Mouse (Mus musculus): ENCODE data around the gene Adora1.

The Adora1 gene

DNA sequence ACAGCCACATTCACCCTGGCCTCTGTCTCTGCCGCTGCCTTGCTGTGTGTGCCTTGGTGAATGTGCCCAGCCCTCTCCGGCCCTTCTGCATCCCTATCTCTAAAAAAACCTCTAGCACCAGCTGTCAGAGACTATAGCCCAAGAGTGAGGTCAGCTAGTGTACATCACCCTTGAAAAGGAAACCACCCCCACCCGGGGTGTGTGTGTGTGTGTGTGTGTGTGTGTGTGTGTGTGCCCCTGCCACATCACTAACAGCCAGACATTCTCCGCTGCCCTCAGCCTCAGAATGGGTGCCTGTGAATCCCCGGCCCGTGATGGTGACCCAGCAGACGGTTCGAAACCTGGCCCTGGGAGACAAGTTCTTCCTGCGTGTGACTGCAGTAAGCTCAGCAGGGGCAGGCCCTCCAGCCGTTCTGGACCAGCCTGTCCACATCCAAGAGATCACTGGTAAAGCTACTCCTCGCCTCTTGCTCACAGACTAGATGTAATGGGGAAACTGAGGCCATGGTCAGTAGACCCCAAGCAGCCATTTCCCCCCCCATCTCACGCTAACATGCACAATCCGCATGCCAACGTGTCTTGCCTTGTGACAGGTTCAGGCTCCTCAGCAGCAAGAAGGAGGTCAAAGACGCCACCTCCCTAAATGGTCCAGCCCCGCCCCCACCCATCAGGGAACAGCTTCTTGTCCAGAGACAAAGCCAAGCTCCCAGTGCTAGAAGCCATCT lies 40.8 kb downstream of the Adora1 start:
- DNase-seq (ENCODE audit: low read depth, low spot score), result no peak

DNA sequence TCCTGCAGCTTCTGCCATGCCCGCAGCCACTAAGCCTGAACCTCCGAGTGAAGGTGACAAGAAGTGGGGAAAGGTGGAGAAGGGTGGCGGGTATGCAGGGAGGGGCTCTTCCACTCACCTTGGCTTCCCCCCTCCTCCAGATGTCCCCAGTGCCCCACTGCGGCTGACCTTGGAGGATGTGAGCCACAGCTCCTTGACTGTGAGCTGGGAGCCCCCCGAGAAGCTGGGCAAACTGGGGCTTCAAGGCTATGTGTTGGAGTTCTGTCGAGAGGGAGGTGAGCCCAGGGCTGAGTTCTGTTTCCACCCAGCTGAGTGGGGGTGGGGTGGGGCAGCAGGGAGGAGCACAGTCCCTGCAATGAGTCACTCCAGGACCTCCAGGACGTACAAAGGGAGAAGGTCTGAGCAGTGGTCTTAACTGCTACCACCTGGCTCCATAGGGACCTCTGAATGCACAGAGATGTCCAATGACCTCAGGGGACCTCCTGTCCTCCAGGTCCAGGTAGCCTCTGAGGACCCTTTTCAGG lies 41.5 kb downstream of the Adora1 start:
- no peak for DNase-seq (ENCODE audit: low read depth, low spot score)

DNA sequence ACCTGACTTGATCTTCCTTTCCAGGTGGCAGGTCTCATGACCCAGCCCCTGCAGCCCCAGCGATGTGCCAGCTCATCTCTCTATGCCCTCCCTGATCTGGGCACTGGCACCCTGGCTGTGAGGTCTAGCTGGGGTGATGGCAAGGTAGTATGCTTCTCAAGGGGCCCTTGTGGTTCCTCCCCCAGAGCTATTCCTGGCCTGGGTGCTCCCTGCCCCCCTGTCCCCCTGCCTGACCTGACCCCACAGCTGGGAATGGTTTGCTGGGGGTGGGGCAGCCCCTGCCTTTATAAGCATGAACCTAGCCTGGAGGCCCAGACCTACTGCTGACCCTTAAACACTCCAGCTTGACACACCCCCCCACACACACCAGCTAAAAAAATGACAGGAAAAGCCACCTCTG lies 42.1 kb downstream of the Adora1 start, which contains the start of gene Mybph:
Gene Mybph (plus strand): TSS at position 323 of the 400 bp plus-strand sequence.
- no peak for DNase-seq (ENCODE audit: low read depth, low spot score)

DNA sequence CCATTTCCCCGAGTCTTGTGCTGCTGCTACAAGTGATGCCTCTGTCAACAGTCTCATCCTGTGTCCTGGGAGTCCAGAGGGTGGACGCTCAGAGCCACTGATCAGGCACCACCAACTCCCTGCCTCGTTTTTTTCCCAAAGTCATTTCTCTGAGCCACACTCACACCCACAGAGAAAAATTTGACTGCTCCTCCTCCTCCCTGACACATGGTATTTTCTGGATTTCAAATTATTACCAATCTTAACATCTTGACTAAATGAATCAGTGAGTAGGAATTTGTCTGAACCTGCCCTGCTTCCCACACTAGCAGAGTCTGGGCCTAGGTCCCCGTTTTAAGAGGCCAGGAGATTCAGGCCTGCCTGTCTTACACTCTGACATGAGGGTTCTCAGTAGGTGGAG lies 43.2 kb downstream of the Adora1 start:
- no peak for DNase-seq (ENCODE audit: low read depth, low spot score)

DNA sequence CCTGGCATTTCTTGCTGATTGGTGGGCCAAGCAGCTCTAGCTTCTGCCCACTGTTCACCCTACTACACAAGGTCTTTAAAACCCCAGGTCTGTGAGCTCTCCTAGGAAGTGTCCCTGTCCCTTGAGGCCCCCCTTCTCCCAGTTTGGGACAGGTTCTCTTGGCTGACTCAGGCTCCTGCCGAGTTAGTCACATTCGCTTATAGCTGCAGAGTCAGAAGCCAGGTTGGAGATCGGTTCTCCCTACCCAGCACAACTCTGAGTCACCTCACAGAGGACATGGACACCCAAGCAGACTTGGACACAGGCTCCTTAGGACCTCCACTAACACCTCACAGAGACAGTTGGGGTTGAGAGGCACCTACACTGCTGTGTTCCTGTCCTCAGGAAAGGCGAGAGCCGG lies 44.0 kb downstream of the Adora1 start:
- DNase-seq (ENCODE audit: low read depth, low spot score), result no peak

DNA sequence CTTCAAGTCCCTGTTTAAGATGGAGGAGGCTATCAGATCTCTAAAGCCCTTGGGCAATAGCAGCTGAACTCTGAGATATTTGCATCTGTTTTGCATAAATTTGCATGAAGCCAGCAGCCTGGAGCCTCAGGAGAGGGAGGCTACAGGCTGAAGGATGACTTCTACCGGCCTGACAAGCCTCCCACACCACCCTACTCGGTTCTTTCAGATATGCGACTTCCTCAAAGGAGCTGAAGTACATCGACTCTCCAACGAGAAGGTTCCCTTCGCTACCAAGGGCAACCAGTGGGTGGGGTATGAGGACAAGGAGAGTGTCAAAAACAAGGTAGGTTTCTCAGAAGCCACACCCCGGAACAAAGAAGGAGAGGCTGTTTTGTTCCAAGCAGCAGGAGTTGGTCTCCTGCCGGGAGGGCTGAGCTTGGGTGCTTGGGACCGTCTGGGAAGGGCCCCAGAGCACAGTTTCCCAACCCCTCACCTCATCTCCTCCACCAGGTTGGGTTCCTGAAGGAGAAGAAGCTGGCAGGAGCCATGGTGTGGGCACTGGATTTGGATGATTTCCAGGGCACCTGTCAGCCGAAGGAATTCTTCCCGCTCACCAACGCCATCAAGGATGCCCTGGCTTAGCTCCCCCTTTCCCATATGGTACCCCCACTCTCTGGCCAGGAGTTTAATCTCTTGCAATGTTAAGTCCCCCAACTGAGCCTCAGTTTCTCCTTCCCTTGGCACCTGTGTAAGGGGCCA lies 46.1 kb downstream of the Adora1 start:
- DNase-seq (ENCODE audit: low read depth, low spot score), result peak; percentile 71

DNA sequence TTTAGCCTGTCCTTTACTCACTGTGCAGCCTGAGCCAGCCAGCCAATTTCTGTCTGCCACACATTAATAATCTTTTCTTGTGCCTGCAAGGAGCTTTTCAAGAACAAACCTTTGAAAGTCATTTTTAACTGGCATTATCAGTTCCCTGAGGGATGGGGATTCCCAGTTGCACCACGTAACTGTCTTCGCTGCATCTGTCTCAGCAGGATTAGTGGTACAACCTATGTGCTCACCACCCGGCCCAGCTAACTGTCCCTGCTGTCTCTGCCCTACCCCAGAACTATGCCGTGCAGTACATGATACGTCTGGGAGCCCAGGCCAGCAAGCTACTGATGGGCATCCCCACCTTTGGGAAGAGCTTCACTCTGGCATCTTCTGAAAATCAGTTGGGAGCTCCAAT lies 47.0 kb downstream of the Adora1 start:
- DNase-seq (ENCODE audit: low read depth, low spot score), result no peak

DNA sequence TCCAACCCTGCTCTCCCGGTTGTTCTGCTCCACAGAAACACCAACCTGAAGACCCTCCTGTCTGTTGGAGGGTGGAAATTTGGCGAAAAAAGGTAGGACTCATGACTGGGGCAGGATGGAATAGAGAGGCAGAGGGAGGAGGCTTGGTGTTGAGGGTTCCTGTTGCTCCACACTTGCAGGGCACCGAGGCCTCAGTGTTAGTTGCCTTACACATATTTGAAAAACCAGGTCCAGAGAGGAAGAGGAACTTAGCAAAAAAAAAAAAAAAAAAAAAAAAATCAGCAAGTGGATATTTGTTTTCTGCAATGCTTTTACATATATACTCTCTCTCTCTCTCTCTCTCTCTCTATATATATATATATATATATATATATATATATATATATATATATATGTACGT lies 51.1 kb downstream of the Adora1 start:
- DNase-seq (ENCODE audit: low read depth, low spot score), result no peak

DNA sequence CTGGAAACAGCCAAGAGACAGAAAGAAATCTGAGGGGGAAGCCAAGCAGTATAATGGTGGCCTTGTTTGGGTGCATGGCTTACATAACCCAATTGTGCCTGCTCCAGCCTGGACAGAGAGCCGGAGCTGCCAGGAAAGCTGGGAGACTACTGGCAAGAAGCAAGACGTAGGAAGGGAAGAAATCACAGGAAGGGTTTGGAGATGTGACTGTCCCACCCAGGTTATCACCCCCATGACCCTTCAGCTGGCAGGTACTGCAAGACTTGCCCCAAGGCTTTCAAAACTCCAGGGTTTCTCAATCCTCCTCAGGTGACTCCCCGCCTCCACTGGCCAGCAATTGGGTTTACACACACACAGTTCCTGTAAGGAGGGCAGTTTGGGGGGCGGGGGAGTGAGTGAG lies 53.2 kb downstream of the Adora1 start, which contains the start of gene Chil1:
Gene Chil1 (plus strand): TSS at position 152 of the 400 bp plus-strand sequence.
- DNase-seq (ENCODE audit: low read depth, low spot score), result no peak

DNA sequence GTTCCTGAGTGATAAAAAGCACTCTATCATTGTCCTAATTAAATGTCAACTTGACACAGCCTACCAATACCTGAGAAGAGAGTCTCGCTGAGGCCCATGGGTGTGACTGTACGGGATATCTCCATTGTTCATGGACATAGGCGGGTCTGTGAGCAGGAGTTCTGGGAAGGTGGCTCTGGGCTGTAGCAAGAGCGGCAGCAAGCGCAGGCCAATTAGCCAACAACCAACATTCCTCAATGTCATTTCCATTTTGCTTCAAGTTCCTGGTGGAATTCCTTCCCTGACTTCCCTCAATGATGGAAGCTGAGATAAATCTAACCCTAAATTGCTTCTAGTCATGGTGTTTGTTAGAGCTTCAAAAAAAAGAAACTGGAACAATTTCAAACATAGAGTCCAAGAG lies 57.3 kb downstream of the Adora1 start:
- no peak for DNase-seq (ENCODE audit: low read depth, low spot score)

DNA sequence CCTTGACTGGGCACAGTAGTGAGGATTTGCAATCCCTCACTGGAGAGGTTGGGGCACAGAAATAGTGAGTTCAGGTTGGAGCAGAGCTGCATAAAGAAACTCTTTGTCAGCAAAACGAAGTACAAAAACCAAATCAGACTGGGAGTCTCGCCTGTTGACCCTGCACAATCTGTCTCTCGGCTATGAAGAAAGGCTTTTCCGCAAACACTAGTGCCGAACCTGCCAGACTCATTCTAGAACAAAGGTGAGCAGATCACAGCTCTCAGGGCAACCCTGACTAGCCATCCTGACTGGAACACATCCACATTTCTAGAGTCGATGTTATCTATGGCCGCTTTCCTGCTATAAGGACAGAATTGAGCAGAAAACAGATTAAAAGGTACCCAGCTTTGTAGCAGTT lies 62.1 kb downstream of the Adora1 start:
- no peak for DNase-seq (ENCODE audit: low read depth, low spot score)

DNA sequence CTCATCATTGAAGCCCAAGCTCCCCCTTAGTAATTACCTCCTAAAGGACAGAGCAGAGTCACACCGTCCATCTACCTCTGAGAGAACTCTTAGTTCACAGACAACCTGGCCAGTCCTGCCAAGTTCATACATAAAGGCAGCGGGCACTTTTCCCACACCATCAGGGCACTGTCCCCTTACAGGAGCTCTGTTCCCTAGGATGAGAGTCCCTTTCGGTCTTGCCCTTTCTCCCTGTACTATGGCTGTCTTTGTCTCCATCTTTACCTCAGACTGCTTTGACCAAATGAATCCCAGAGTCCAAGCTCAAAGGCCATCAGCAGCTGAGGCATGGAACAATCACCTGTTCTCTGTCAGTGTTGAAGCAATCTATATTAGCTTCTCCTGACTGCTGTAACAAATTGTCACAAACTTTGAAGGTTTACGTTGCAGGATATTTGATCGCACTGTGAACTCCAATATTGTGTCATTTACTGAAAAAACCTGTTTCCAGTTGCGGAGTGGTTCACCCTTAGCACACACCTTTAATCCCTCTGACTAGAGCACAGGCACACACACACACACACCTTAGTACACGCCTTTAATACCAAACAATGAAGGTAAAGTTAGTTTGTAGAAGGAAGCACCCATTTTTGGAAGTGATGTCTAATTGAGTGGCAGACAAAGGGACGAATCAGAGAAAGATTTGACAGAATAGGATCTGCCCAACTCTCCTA lies 66.1 kb downstream of the Adora1 start:
- DNase-seq (ENCODE audit: low read depth, low spot score), result no peak

DNA sequence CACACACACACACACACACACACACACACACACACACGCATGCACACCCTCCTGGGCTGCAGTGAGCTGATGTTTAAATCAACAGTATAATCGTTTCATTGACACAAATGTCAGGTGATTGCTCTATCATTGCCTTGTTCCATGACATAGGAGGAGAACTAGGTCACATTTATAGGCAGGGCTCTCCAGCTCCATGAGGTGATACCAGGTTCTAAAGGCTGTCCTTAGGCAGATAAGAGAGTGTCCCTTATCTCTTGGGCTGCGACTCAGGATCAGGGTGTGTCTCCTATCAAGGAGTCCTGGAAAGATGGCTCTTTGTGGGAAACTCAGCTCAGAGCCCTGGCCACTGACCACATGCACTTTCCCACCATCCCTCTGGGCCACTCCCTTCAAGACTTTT lies 66.7 kb downstream of the Adora1 start:
- no peak for DNase-seq (ENCODE audit: low read depth, low spot score)

DNA sequence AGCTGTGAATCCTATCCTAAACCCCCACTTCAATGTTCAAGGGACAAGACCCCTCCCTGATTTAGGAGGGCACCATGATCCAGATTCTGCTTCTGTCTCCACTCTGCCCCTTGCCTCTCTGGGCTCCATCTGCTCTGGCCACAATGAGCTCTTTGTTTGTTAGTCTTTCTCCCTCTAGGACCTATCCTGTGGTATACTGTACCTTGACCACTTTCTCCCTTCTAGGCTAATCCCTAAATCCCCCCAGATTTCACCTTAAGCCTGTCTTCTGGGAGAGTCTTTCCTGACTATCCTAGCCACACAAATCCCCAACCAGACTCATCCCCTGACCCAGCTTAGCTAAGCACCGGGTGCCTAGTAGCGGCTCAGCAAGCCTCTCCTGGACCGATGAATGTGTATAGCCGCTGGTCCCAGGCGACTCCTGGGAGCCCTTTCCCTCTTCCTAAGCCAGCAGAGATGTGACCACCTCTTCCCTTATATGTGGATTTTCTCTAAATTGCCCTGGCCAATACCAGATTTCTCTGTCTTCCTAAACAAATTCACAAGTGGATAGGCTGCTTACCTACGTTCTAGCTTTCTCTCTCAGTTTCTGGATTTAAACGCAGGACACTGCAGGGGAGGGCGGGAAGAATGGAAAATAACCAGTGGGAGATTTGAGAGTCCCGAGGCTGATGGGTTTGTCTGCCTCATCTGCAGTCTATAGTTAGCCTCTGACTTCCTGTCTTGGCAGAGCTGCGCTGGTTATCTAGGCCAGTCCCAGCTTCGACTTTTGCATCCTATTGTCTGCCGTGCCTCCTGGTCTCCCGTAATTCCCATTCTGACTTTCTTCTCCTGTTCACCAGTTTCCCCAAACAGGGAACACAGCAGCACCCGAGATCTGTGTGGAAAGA lies 67.6 kb downstream of the Adora1 start:
- no peak for DNase-seq (ENCODE audit: low read depth, low spot score)

DNA sequence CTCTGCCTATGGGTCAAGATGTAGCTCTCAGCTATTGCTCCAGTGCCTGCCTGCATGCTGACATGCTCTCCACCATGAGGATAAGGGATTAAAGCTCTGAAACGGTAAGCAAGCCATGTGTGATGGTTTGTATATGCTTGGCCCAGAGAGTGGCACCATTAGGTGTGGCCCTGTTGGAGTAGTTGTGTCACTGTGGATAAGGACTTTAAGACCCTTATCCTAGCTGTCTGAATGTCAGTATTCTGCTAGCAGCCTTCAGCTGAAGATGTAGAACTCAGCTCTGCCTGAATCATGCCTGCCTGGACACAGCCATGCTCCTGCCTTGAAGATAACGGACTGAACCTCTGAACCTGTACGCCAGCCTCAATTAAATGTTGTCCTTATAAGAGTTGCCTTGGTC lies 68.7 kb downstream of the Adora1 start:
- no peak for DNase-seq (ENCODE audit: low read depth, low spot score)

DNA sequence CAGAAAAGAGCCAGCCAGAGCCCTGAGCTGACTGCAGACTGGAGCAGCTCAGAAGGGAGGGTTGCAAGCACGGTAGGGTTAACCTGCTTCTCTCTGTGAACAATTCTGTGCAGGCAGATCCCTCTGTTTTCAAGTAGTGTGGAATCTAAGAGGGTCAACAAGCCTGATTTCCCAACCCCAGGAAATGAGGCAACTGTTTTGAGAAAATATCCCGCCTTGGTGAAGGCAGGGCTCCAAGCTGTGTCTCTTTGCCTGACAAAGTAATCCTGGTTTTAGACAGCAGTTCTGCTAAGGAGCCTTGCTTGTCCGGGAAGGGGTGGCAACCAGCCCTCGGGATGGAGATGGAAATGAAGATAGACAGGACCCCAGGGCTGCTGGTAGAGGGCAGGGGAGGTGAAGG lies 70.8 kb downstream of the Adora1 start:
- DNase-seq (ENCODE audit: low read depth, low spot score), result no peak

DNA sequence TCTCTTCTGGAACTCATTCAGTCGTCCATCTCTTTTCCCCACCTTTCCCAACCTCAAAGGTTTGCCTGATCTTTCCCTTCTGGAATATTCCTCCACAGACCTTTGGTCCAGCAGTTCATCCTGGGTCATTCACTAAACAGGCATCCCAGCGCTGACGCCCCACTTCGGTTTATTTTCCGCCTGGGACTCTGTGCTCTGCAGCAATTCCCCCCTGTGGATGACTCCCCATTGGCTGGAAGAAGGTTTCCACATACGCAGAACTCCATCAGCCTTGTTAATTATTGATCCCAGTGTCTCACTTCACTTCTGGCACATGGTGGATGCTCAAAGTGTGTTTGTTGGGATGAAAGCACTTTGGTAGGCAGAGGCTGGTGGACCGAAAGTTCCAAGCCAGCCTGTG lies 71.8 kb downstream of the Adora1 start:
- DNase-seq (ENCODE audit: low read depth, low spot score), result no peak

DNA sequence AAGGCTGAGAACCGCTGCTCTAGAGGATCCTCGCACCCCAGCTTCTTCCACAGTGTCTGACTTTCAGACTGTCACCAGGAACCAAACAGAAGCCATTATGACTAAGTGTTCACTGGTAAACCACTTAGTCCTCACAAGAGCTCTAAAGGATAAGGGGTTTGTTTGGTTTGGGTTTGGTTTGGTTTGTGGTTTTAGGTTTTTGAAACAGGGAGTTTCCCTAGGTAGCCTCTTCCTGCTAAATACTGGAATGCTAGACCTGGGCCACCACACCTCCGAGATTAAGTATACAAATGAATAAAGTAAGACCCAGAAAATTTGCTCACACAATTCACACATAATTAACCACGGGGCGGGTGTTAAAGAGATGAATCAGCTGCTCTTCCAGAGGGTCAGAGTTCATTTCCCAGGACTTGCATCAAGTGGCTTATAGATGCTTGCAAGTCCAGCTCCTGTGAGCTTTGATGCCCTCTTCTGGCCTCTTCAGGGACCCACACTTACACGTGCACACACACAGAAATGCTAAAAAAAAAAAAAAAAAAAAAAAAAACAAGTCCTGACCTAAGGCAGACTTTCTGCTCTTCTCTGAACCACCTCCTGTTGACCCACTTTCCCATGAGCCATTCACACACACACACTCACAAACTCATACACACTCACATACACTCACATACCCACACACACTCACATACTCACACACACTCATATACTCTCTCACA lies 72.6 kb downstream of the Adora1 start:
- no peak for DNase-seq (ENCODE audit: low read depth, low spot score)

DNA sequence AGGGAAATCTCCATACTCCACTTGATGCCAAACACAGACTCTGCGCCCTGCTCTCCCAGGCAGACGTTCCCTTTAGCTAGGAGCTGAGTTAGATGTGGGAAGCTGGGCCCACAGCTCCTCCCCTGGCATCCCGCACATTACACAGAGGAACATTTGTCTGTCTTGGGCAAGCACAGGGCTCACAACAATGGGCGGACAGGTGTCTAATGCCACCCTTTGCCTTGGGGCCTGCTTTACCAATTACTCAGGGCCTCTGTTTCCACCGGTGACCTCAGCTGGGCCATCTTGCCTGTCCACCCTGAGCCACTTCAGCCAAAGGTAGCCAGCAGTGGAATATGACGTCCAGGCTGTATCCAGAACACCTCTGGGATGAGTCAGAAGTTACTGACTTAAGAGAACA lies 73.8 kb downstream of the Adora1 start:
- DNase-seq (ENCODE audit: low read depth, low spot score), result no peak

DNA sequence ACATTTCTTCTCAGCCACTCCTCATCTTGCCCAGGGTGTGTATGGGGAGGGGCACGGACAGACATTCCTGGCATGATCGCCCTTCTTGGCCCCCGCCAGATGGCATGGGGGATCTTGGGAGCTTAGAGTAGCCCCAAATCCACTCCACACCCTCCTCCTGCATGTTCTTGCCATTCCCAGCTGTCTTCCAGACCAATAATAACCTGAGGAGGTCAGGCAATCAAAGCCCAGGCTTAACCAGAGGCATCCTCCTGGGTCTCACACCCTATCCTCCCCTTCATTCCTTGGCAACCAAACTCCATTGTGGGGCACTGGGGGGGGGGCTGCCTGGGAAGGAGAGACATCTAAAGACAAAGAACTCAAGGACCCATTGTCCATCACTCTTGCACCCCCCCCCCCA lies 74.8 kb downstream of the Adora1 start:
- no peak for DNase-seq (ENCODE audit: low read depth, low spot score)

DNA sequence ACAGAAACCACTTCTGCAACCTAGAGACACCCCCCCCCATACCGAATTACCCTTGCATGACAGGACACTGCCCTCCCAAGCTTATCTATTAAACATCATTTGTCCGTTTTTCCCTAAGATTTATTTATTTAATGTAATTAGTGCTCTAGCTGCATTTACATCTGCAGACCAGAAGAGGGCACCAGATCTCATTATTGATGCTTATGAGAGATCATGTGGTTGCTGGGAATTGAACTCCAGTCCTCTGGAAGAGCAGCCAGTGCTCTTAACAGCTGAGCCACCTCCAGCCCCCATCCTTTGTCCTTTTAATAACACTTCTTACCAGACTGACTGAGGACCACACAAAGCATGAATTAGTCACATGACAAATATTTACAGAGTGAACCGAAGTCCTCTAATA lies 80.6 kb downstream of the Adora1 start:
- no peak for DNase-seq (ENCODE audit: low read depth, low spot score)
